Mouse (Mus musculus) liver, adult 2 months (tissue): ENCODE measurements around the gene Sacs. TPM values are rescaled to one million over a fixed set of nuclear protein-coding genes. Genes with fewer than 3 reads are reported as not detected.
"Not testable (repeated sequence)": the region's sequence is repeated elsewhere in the genome, so short reads cannot be mapped to it uniquely, and the experiment has no call there.

Experiments
- DNase-seq: peaks from one replicate; pipeline ENCODE4 v3.0.0-alpha.2; 2011; ENCODE audit warnings: low read depth, low spot score; ENCODE audit errors: extremely low read depth
- H3K27ac ChIP-seq: fragments of 200-500 bp; replicated peaks from 2 replicates; pipeline ENCODE4 v1.5.1; 2012; ENCODE audit warnings: low read depth, mild to moderate bottlenecking, control low read depth, inconsistent platforms, low read length; ENCODE audit not compliant: insufficient read depth
- H3K27me3 ChIP-seq: fragments of 200-500 bp; 2 replicates; pipeline ENCODE4 v1.6.1; 2012; ENCODE audit warnings: mild to moderate bottlenecking, moderate library complexity, low read length, inconsistent platforms; ENCODE audit not compliant: control insufficient read depth, insufficient read depth
- H3K36me3 ChIP-seq: fragments of 200-500 bp; 2 replicates; pipeline ENCODE4 v1.6.1; 2012; ENCODE audit warnings: low read length, inconsistent platforms; ENCODE audit not compliant: control insufficient read depth, insufficient read depth
- H3K4me1 ChIP-seq: fragments of 200-500 bp; 2 replicates; pipeline ENCODE4 v1.6.1; 2011; ENCODE audit warnings: low read length; ENCODE audit not compliant: control insufficient read depth, insufficient read depth
- H3K4me3 ChIP-seq: fragments of 200-500 bp; 2 replicates; pipeline ENCODE4 v1.5.1; 2011; ENCODE audit warnings: low read depth, mild to moderate bottlenecking, control low read depth, low read length, moderate library complexity; ENCODE audit not compliant: insufficient read depth
- H3K79me2 ChIP-seq: fragments of 200-500 bp; 2 replicates; pipeline ENCODE4 v1.6.1; 2012; ENCODE audit warnings: inconsistent platforms, mild to moderate bottlenecking, low read length, moderate library complexity; ENCODE audit not compliant: control insufficient read depth, insufficient read depth
- H3K9ac ChIP-seq: fragments of 200-500 bp; 2 replicates; pipeline ENCODE4 v1.6.1; 2012; ENCODE audit warnings: low read depth, mild to moderate bottlenecking, control low read depth, inconsistent platforms, low read length
- CTCF ChIP-seq: fragments of 200-500 bp; IDR thresholded peaks from 2 replicates; pipeline ENCODE4 v1.5.1; 2011; ENCODE audit warnings: low read depth, low read length, control low read depth
- POLR2A ChIP-seq: fragments of 200-500 bp; IDR thresholded peaks from 2 replicates; pipeline ENCODE4 v1.6.1; 2011; ENCODE audit warnings: low read length, control low read depth; ENCODE audit not compliant: insufficient read depth; ENCODE audit errors: extremely low read depth
- WGBS: fragments of 180-500 bp; shearing (Covaris S2); methylation state at CpG from one replicate; pipeline ENCODE4 v1.1.7; 2018; 5-methylcytosine and 5-hydroxymethylcytosine counted together
- polyA plus RNA-seq: library from polyadenylated mRNA; depleted of rRNA; stranded (reverse); fragments of >200 nt; gene quantifications from 2 replicates; pipeline ENCODE4 v1.2.3, GENCODE M21; 2012
- total RNA-seq: library from RNA; depleted of rRNA; stranded (reverse); fragments of >200 nt; gene quantifications from 2 replicates; pipeline ENCODE4 v1.2.3, GENCODE M21; 2014

Gene Sacs
- total and polyA plus RNA-seq, 2 experiments: 0.06 to 1.8 TPM

DNA sequence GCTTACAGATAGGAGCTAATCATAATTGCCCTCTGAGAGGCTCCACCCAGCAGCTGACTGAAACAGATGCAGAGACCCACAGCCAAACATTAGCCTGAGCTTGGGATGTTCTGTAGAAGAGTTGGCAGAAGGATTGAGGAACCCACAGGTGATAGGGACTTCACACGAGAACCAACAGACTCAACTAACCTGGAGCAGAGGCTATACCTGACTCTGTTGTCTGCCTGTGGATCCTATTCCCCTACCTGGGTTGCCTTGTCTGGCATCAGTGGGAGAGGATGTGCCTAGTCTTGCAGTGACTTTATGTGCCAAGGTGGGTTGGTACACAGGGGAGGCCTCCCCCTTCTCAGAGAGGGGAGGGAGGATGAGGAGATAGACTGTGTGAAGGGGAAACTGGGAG is 5.7 kb upstream of the Sacs start:
- WGBS: 87% methylated on average over 1 of the region's 1 CpGs

DNA sequence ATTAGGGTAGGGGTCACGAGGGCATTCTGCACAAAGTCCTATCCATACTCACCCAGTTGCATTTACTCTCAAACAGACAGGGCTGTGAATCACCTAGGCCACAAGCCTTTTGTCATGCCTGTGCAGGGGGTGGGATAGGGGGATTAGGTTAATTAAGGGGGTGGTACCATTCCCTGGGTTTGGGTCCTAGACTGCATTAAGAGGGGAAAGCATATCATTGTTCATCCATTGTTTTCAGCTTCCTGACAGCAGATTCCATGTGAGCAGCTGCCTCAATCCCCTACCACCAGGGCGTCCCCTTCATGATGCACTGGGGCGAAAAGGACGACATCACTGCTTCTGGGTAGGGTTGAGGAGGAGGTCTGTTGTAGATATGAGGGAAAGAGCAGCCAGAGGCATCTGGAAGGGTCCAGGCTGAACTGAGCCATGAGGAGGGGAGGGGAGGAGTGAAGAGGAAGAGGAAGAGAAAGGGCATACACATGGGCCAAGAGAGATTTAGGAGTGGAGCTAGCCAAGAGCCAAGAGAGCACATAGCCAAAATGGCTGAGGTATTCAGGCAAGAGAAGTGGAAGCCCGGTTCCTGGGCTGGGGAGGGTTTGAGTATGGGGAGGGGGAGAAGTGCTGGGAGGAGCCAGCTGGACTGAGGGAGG is 3.8 kb upstream of the Sacs start:
- no peak overlapping the region for H3K4me3 ChIP-seq
- H3K9ac ChIP-seq: no peak overlapping the region
- 78% methylated on average over 5 of the region's 5 CpGs for WGBS
- TF ChIP-seq POLR2A: no peak
- TF ChIP-seq CTCF: no peak
- peaks cover 4% of the 10 kb centered on the region; the same call in 1 of the 2 replicates for H3K27me3 ChIP-seq
- no peak for DNase-seq
- H3K4me1 ChIP-seq: peaks cover 2% of the 10 kb centered on the region; the same call in 1 of the 2 replicates
- no peak overlapping the region for H3K27ac ChIP-seq
- H3K79me2 ChIP-seq: no peaks in the 10 kb centered on the region
- H3K36me3 ChIP-seq: no peaks in the 10 kb centered on the region

More for the DNA sequence above, 5.7 kb upstream of the Sacs start:
- Histone ChIP-seq H3K27ac (no peak overlapping the region), H3K79me2 (no peaks in the 10 kb centered on the region), H3K36me3 (no peaks in the 10 kb centered on the region), H3K27me3 (no peaks in the 10 kb centered on the region), H3K4me3 (no peak overlapping the region), H3K4me1 (no peaks in the 10 kb centered on the region), H3K9ac (no peak overlapping the region)
- TF ChIP-seq POLR2A: no peak
- no peak for TF ChIP-seq CTCF
- DNase-seq: no peak

- no peak for DNase-seq
- H3K4me1 ChIP-seq: peaks cover 2% of the 10 kb centered on the region; the same call in 1 of the 2 replicates
- H3K79me2 ChIP-seq: no peaks in the 10 kb centered on the region
- no peaks in the 10 kb centered on the region for H3K36me3 ChIP-seq
- no peak overlapping the region for H3K27ac ChIP-seq
- H3K27me3 ChIP-seq: peaks cover 4% of the 10 kb centered on the region; the same call in 1 of the 2 replicates
- TF ChIP-seq POLR2A: no peak
- no peak overlapping the region for H3K4me3 ChIP-seq
- H3K9ac ChIP-seq: no peak overlapping the region
- WGBS: 82% methylated on average over 5 of the region's 5 CpGs
Observed at GRCm38 (mm10) chr14:61137410-61137809, 847 bp upstream of the Sacs start.

DNA sequence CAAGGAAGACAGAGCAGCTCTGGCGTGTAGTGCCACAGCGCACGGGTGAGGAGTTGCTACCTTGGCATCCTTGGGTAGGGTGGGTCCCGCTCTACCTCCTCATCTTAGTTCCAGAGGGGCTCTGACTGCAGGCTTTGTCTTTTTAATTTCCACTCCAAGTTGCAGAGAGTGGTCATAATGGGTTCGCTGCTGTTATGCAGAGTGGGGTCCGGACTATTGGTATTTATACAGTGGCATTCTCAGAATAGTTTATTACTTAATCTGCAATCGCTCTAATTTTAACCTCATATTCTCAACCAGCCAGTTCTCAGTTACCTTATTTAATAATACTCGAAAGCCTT is 440 bp downstream of the Sacs start:
- Histone ChIP-seq H3K27me3 (peaks cover 4% of the 10 kb centered on the region; the same call in 1 of the 2 replicates), H3K4me1 (peaks cover 2% of the 10 kb centered on the region; the same call in 1 of the 2 replicates), H3K4me3 (peak overlapping the region; percentile 10; the same call in 1 of the 2 replicates), H3K9ac (0 out of 2 replicates have a peak overlapping the region, but pooled peaks have one; percentile 8), H3K79me2 (no peaks in the 10 kb centered on the region), H3K27ac (no peak overlapping the region), H3K36me3 (no peaks in the 10 kb centered on the region)
- WGBS: 40% methylated on average over 8 of the region's 8 CpGs
- TF ChIP-seq POLR2A: no peak
- no peak for TF ChIP-seq CTCF
- no peak for DNase-seq

DNA sequence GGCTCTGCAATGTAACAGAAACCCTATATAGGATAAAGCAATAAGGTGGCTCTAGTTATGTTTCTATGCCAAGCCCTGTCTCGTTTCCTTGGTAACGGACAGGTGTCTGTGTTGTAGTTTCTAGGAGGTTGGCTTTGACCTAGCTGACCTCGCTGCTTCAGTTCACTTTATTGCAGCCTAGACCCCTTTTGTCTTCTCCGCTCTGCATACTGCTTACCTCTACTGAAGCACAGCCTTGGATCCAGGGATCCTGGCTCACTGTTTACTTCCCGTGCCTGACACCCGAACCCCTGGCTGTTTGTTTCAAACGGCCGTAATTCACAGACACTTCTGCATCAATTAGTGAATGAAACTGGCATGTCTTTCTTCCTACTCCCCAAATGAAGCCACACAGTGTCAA is 5.1 kb downstream of the Sacs start:
- Histone ChIP-seq H3K4me3 (no peak overlapping the region), H3K9ac (no peak overlapping the region), H3K27ac (no peak overlapping the region), H3K36me3 (no peaks in the 10 kb centered on the region), H3K79me2 (no peaks in the 10 kb centered on the region), H3K27me3 (peaks cover 3% of the 10 kb centered on the region; the same call in 1 of the 2 replicates), H3K4me1 (peaks cover 2% of the 10 kb centered on the region; the same call in 1 of the 2 replicates)
- DNase-seq: no peak
- TF ChIP-seq CTCF (no peak), POLR2A (no peak)
- 73% methylated on average over 8 of the region's 8 CpGs for whole genome bisulfite sequencing

DNA sequence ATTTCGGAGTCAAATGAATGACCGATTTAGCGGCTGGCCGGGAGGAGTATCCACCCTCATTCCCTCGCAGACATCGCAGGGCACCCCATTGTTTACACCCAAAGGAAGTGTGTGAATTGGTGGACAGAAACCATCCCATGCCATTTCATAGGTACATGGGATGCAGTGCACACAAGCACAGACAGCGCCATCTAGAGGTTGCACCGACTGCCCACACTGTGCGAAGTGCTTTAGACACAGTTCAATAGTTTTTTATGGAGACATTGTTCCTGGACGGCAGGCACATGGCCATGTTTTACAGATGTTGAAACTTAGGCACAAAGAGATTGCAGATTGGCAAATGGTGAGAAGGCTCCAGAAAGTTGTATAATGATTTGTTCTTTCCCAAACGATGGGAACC is 5.6 kb downstream of the Sacs start:
- TF ChIP-seq CTCF: peak; percentile 91
- TF ChIP-seq POLR2A: no peak
- Histone ChIP-seq H3K4me3 (no peak overlapping the region), H3K79me2 (no peaks in the 10 kb centered on the region), H3K36me3 (no peaks in the 10 kb centered on the region), H3K27ac (no peak overlapping the region), H3K4me1 (no peaks in the 10 kb centered on the region), H3K9ac (no peak overlapping the region), H3K27me3 (no peaks in the 10 kb centered on the region)
- 27% methylated on average over 11 of the region's 11 CpGs for WGBS
- DNase-seq: peak; percentile 67

DNA sequence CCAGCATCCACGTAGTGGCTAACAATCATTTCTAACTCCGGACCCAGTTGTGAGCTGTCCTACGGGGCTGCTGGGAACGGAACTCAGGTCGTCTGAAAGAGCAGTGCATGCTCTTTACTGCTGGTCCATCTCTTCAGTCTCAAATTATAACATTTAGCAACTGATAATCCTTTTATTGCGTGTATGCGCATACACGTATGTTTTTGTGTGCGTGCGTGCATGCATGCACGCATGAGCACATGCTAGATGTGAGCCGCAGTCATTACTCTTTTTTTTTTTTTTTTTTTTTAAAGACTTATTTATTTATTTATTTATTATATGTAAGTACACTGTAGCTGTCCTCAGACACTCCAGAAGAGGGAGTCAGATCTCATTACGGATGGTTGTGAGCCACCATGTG is 12.2 kb downstream of the Sacs start:
- not testable (repeated sequence) for H3K79me2 ChIP-seq, H3K36me3 ChIP-seq, H3K4me3 ChIP-seq, DNase-seq, H3K4me1 ChIP-seq, H3K9ac ChIP-seq, H3K27ac ChIP-seq, H3K27me3 ChIP-seq
- 94% methylated on average over 13 of the region's 13 CpGs for WGBS
